Mouse (Mus musculus) heart, embryonic 11.5 days (tissue): ENCODE results near the gene Csmd2. TPM values are rescaled to one million over a fixed set of nuclear protein-coding genes. Genes with fewer than 3 reads are reported as not detected.

ENCODE experiments used
- ATAC-seq: fragments of 200-750 bp; cut with Nextera tagmentation; replicated peaks from 2 replicates; pipeline ENCODE4 v1.8.0; 2017; ENCODE audit warnings: moderate library complexity; ENCODE audit not compliant: insufficient number of reproducible peaks, low FRiP score, low TSS enrichment
- H3K27ac ChIP-seq: fragments of 300-500 bp; sonication (generic); 2 replicates; pipeline ENCODE4 v1.5.1; 2014; ENCODE audit warnings: mild to moderate bottlenecking, low read depth, low read length
- H3K27me3 ChIP-seq: fragments of 300-500 bp; sonication (generic); 2 replicates; pipeline ENCODE4 v1.6.1; 2014; ENCODE audit warnings: mild to moderate bottlenecking, low read length, mixed read lengths; ENCODE audit not compliant: control insufficient read depth, insufficient read depth
- H3K36me3 ChIP-seq: fragments of 300-500 bp; sonication (generic); 2 replicates; pipeline ENCODE4 v1.6.1; 2014; ENCODE audit warnings: mild to moderate bottlenecking, low read length, moderate library complexity, mixed read lengths; ENCODE audit not compliant: control insufficient read depth, insufficient read depth
- H3K4me1 ChIP-seq: fragments of 300-500 bp; sonication (generic); 2 replicates; pipeline ENCODE4 v1.6.1; 2014; ENCODE audit warnings: low read length; ENCODE audit not compliant: control insufficient read depth, insufficient read depth
- H3K4me2 ChIP-seq: fragments of 300-500 bp; sonication (generic); 2 replicates; pipeline ENCODE4 v1.6.1; 2014; ENCODE audit warnings: mild to moderate bottlenecking, moderate library complexity
- H3K4me3 ChIP-seq: fragments of 300-500 bp; sonication (generic); 2 replicates; pipeline ENCODE4 v1.5.1; 2014; ENCODE audit warnings: low read depth, low read length
- H3K9ac ChIP-seq: fragments of 300-500 bp; sonication (generic); 2 replicates; pipeline ENCODE4 v1.6.1; 2014; ENCODE audit warnings: mild to moderate bottlenecking, low read depth, low read length, moderate library complexity
- H3K9me3 ChIP-seq: fragments of 300-500 bp; sonication (generic); replicated peaks from 2 replicates; pipeline ENCODE4 v1.6.1; 2016; ENCODE audit warnings: low read length; ENCODE audit not compliant: control insufficient read depth
- WGBS: fragments of 180-500 bp; shearing (Covaris S2); extraction: QIAGEN DNeasy Blood & Tissue Kit; methylation state at CpG from one replicate; pipeline ENCODE4 v1.1.7; 2014; ENCODE audit not compliant: insufficient replicate concordance; 5-methylcytosine and 5-hydroxymethylcytosine counted together
- polyA plus RNA-seq: library from polyadenylated mRNA; unstranded; fragments of >200 nt; fragmentation: Nextera tagmentation; extraction: Ambion mirVana; gene quantifications from 2 replicates; pipeline ENCODE4 v1.2.1, GENCODE M21; 2014

The Csmd2 gene
- polyA plus RNA-seq, 1 experiment from 2014 or later: 0.21 TPM

GRCm38 (mm10) chr4:128397804-128398203, 410.1 kb downstream of the Csmd2 start:
- H3K4me3 ChIP-seq: no peak overlapping the region
- H3K9ac ChIP-seq: no peak overlapping the region
- no peak for ATAC-seq
- no peak overlapping the region for H3K4me2 ChIP-seq
- 63% methylated on average over 7 of the region's 7 CpGs for WGBS
- H3K27me3 ChIP-seq: no peaks in the 10 kb centered on the region
- H3K9me3 ChIP-seq: no peaks in the 10 kb centered on the region
- no peak overlapping the region for H3K27ac ChIP-seq
- H3K36me3 ChIP-seq: no peaks in the 10 kb centered on the region
- peaks cover 7% of the 10 kb centered on the region for H3K4me1 ChIP-seq

- 41% methylated on average over 7 of the region's 7 CpGs for WGBS
- no peaks in the 10 kb centered on the region for H3K36me3 ChIP-seq
- no peak for ATAC-seq
- no peak overlapping the region for H3K4me2 ChIP-seq
- peaks cover 7% of the 10 kb centered on the region for H3K4me1 ChIP-seq
- H3K4me3 ChIP-seq: no peak overlapping the region
- no peaks in the 10 kb centered on the region for H3K27me3 ChIP-seq
- no peak overlapping the region for H3K27ac ChIP-seq
- no peaks in the 10 kb centered on the region for H3K9me3 ChIP-seq
- no peak overlapping the region for H3K9ac ChIP-seq
These were observed 411.3 kb downstream of the Csmd2 start for GRCm38 (mm10) chr4:128398948-128399347.

- Histone ChIP-seq H3K4me2 (no peak overlapping the region), H3K9me3 (no peaks in the 10 kb centered on the region), H3K4me1 (peaks cover 7% of the 10 kb centered on the region), H3K36me3 (no peaks in the 10 kb centered on the region), H3K27ac (no peak overlapping the region), H3K9ac (no peak overlapping the region), H3K4me3 (no peak overlapping the region), H3K27me3 (no peaks in the 10 kb centered on the region)
- WGBS: 79% methylated on average over 6 of the region's 6 CpGs
- no peak for ATAC-seq
These were observed 412.4 kb downstream of the Csmd2 start for GRCm38 (mm10) chr4:128400016-128400415.

- Histone ChIP-seq H3K36me3 (no peaks in the 10 kb centered on the region), H3K4me1 (peaks cover 7% of the 10 kb centered on the region), H3K27me3 (no peaks in the 10 kb centered on the region), H3K4me2 (no peak overlapping the region), H3K4me3 (no peak overlapping the region), H3K27ac (no peak overlapping the region), H3K9me3 (no peaks in the 10 kb centered on the region; the same call in 1 of the 2 replicates), H3K9ac (no peak overlapping the region)
- 82% methylated on average over 3 of the region's 3 CpGs for WGBS
- no peak for ATAC-seq
These were observed 413.9 kb downstream of the Csmd2 start for GRCm38 (mm10) chr4:128401591-128401990.

GRCm38 (mm10) chr4:128402706-128403105, 415.0 kb downstream of the Csmd2 start:
- Histone ChIP-seq H3K36me3 (no peaks in the 10 kb centered on the region), H3K27ac (no peak overlapping the region), H3K4me3 (no peak overlapping the region), H3K9ac (no peak overlapping the region), H3K4me1 (peaks cover 7% of the 10 kb centered on the region), H3K27me3 (no peaks in the 10 kb centered on the region), H3K9me3 (no peaks in the 10 kb centered on the region; the same call in 1 of the 2 replicates), H3K4me2 (no peak overlapping the region)
- ATAC-seq: no peak
- 71% methylated on average over 1 of the region's 1 CpGs for WGBS

GRCm38 (mm10) chr4:128405576-128405975, 417.9 kb downstream of the Csmd2 start:
- ATAC-seq: no peak
- no peak overlapping the region for H3K27ac ChIP-seq
- H3K27me3 ChIP-seq: no peaks in the 10 kb centered on the region
- H3K4me1 ChIP-seq: no peaks in the 10 kb centered on the region
- 85% methylated on average over 3 of the region's 3 CpGs for WGBS
- no peak overlapping the region for H3K4me2 ChIP-seq
- H3K9ac ChIP-seq: no peak overlapping the region
- no peaks in the 10 kb centered on the region; the same call in 1 of the 2 replicates for H3K9me3 ChIP-seq
- H3K36me3 ChIP-seq: no peaks in the 10 kb centered on the region
- no peak overlapping the region for H3K4me3 ChIP-seq

GRCm38 (mm10) chr4:128407084-128407845, 419.6 kb downstream of the Csmd2 start:
- H3K9me3 ChIP-seq: no peaks in the 10 kb centered on the region; the same call in 1 of the 2 replicates
- no peaks in the 10 kb centered on the region for H3K36me3 ChIP-seq
- no peak overlapping the region for H3K27ac ChIP-seq
- no peak overlapping the region for H3K4me2 ChIP-seq
- 77% methylated on average over 9 of the region's 9 CpGs for WGBS
- no peak overlapping the region for H3K9ac ChIP-seq
- no peak for ATAC-seq
- no peaks in the 10 kb centered on the region for H3K4me1 ChIP-seq
- no peaks in the 10 kb centered on the region for H3K27me3 ChIP-seq
- no peak overlapping the region for H3K4me3 ChIP-seq

GRCm38 (mm10) chr4:128411941-128412630, 424.4 kb downstream of the Csmd2 start:
- 77% methylated on average over 7 of the region's 7 CpGs for WGBS
- no peak overlapping the region for H3K27ac ChIP-seq
- no peaks in the 10 kb centered on the region for H3K27me3 ChIP-seq
- no peaks in the 10 kb centered on the region for H3K36me3 ChIP-seq
- no peak overlapping the region for H3K4me2 ChIP-seq
- no peak overlapping the region for H3K9ac ChIP-seq
- H3K4me1 ChIP-seq: no peaks in the 10 kb centered on the region
- no peaks in the 10 kb centered on the region for H3K9me3 ChIP-seq
- no peak overlapping the region for H3K4me3 ChIP-seq
- no peak for ATAC-seq
